Mouse (Mus musculus) bone marrow macrophage, adult 2 months (primary cell): ENCODE results near the gene Lgals3bp.

Experiments used
- CTCF ChIP-seq: IDR thresholded peaks from 2 replicates; pipeline ENCODE4 v1.5.1; 2012; ENCODE audit warnings: low read depth, mild to moderate bottlenecking, low read length, moderate library complexity
- POLR2A ChIP-seq: IDR thresholded peaks from 2 replicates; pipeline ENCODE4 v1.6.1; 2012; ENCODE audit warnings: mild to moderate bottlenecking, low read depth, low read length, borderline replicate concordance

GRCm38 (mm10) chr11:118434093-118434492, 32.2 kb upstream of the Lgals3bp start:
- no peak for TF ChIP-seq CTCF
- TF ChIP-seq POLR2A: no peak
